28 mouse cellular contexts compared by ENCODE assay signal in the genomic region with DNA sequence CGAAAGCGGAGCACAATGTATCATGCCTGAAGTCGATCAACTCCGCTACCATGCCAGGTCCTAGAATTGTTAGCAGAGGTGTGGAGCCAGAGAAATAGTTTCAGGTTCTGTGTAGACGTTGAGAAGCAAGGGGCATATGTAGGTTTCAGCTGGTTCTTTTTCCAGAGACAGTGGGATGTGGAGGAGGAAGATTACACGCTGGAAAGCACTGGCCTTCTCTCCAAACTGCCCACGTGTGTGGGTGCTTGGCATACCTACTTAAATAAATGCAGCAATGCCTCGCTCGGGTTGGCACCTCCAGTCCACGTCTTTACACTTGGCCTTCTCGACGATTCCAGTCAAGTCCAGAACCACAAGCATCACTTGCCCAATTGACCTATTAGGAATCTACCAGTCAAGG. TPM values are rescaled to one million over a fixed set of nuclear protein-coding genes. Genes with fewer than 3 reads are reported as not detected.
A peak's percentile ranks its signal among the peaks of the same experiment; 100 is the strongest.
DNase-seq lines count a peak whose midpoint lies in the region; ATAC-seq and TF ChIP-seq lines count a peak whose summit lies in the region.
"Had no signal": no experiment of that assay in that cellular context is flagged by ENCODE, and none has a peak within 500 bp of the region (broad histone marks: within the 10 kb centered on the region; RNA-seq: fewer than 3 reads in every experiment).

No protein-coding gene starts in this region.

- intact Hi-C loops in gastrocnemius, adult 2 months (cut with DNase I) = no loop called here

- H3K27ac ChIP-seq in gastrocnemius, adult 2 months = peak overlapping the region; percentile 98
- H3K27ac ChIP-seq in heart, embryonic 16.5 days (ENCODE audit: low read length) = peak overlapping the region; percentile 94
- no peak overlapping the region for H3K27ac ChIP-seq in heart, embryonic 10.5 days
- H3K27ac ChIP-seq: liver, embryonic 12.5 days; midbrain, embryonic 10.5 days had no signal

- H3K36me3 ChIP-seq in heart, embryonic 16.5 days (ENCODE audit: control insufficient read depth, insufficient read depth) = peaks cover 4% of the 10 kb centered on the region; the same call in 1 of the 2 replicates
- peaks cover 31% of the 10 kb centered on the region for H3K36me3 ChIP-seq in heart, embryonic 10.5 days

- H3K9me3 ChIP-seq in heart, embryonic 16.5 days (replicated peaks; ENCODE audit: control insufficient read depth, low read length) = no peaks in the 10 kb centered on the region
- H3K9me3 ChIP-seq in heart, embryonic 10.5 days = no peaks in the 10 kb centered on the region
- H3K9me3 ChIP-seq: hindbrain, embryonic 13.5 days; limb, embryonic 12.5 days; liver, embryonic 12.5 days; midbrain, embryonic 10.5 days had no signal

- H3K27me3 ChIP-seq in heart, embryonic 16.5 days (ENCODE audit: control insufficient read depth, insufficient read depth, low read length) = no peaks in the 10 kb centered on the region
- H3K27me3 ChIP-seq in heart, embryonic 10.5 days (ENCODE audit: insufficient read depth, poor library complexity, severe bottlenecking) = no peaks in the 10 kb centered on the region
- H3K27me3 ChIP-seq: hindbrain, embryonic 13.5 days; limb, embryonic 12.5 days had no signal

- ATAC-seq in heart, embryonic 16.5 days (replicated peaks; ENCODE audit: extremely low read depth, insufficient read depth, low FRiP score) = no peak
- ATAC-seq: forebrain, postnatal 0 days; liver, embryonic 12.5 days; midbrain, embryonic 16.5 days had no signal

- TF ChIP-seq CTCF in gastrocnemius, adult 2 months (IDR thresholded peaks at IDR 0.05) = no peak

- no peak for DNase-seq in gastrocnemius, adult 2 months
- no peak for DNase-seq in gastrocnemius, adult 8-10 months (ENCODE audit: low spot score in 2 of 2)
- DNase-seq in heart, embryonic 10.5 days (ENCODE audit: low spot score) = no peak
- DNase-seq in right cerebral cortex, adult 2 months (ENCODE audit: low spot score in 2 of 2) = peak; percentile 39 to 43
- DNase-seq in right cerebral cortex, postnatal 4 days = no peak
- DNase-seq in kidney, adult 18-20 months = no peak
- DNase-seq in cerebellum, postnatal 10 days = no peak
- DNase-seq: adrenal gland, postnatal 25 days; cerebellum, adult 11-12 months; gastrocnemius, postnatal 36 days; kidney, adult 11 months; lung, adult 18-20 months; lung, postnatal 10 days had no signal

- no peak overlapping the region for H3K9ac ChIP-seq in heart, embryonic 16.5 days (ENCODE audit: low read length)
- H3K9ac ChIP-seq: forebrain, postnatal 0 days; hindbrain, embryonic 13.5 days; limb, embryonic 12.5 days; liver, embryonic 12.5 days had no signal

- peak overlapping the region; percentile 34 for H3K4me3 ChIP-seq in gastrocnemius, adult 2 months
- H3K4me3 ChIP-seq in heart, embryonic 16.5 days (ENCODE audit: low read length) = no peak overlapping the region
- H3K4me3 ChIP-seq in heart, embryonic 10.5 days = no peak overlapping the region
- H3K4me3 ChIP-seq: hindbrain, embryonic 13.5 days; limb, embryonic 12.5 days; liver, embryonic 12.5 days; midbrain, embryonic 10.5 days had no signal

- no peak overlapping the region; the same call in 1 of the 2 replicates for H3K4me2 ChIP-seq in heart, embryonic 16.5 days (ENCODE audit: low read depth, low read length)
- H3K4me2 ChIP-seq: hindbrain, embryonic 13.5 days; limb, embryonic 12.5 days; liver, embryonic 12.5 days had no signal

- H3K4me1 ChIP-seq in heart, embryonic 16.5 days (ENCODE audit: control insufficient read depth, insufficient read depth, low read length) = peaks cover 53% of the 10 kb centered on the region
- peaks cover 52% of the 10 kb centered on the region for H3K4me1 ChIP-seq in heart, embryonic 10.5 days

- WGBS in heart, embryonic 16.5 days = 87% methylated on average over 12 of the region's 12 CpGs
- 94% methylated on average over 12 of the region's 12 CpGs for WGBS in heart, embryonic 10.5 days

RNA-seq across cellular contexts. Expression of a gene that starts 4.2 kb away (rescaled TPM):
- 100 to 1,000 TPM; 168 to 172 TPM for total RNA-seq in gastrocnemius, adult 2 months (2021)
- total RNA-seq in gastrocnemius, adult 8-10 months (2022) = 100 to 1,000 TPM; 149 to 182 (median 166) TPM
- polyA plus RNA-seq in heart, embryonic 16.5 days (2015; fragmentation: Nextera tagmentation; extraction: Ambion mirVana) = 19.9 and 20.4 TPM in 2 replicates
- 15.5 and 15.9 TPM in 2 replicates for polyA plus RNA-seq in heart, embryonic 10.5 days (2016; fragmentation: Nextera tagmentation; extraction: Ambion mirVana)

RNA-seq across cellular contexts. Expression of a gene that starts 19.4 kb away (rescaled TPM):
- not detected for total RNA-seq in gastrocnemius, adult 2 months (2021)
- total RNA-seq in gastrocnemius, adult 8-10 months (2022) = not detected
- polyA plus RNA-seq in heart, embryonic 16.5 days (2015; fragmentation: Nextera tagmentation; extraction: Ambion mirVana) = not detected in 2 replicates
- polyA plus RNA-seq in heart, embryonic 10.5 days (2016; fragmentation: Nextera tagmentation; extraction: Ambion mirVana) = not detected in 2 replicates
- total RNA-seq: adrenal gland, postnatal 25 days; ES-E14; forebrain, postnatal 0 days; gastrocnemius, postnatal 36 days; layer of hippocampus, postnatal 36 days; left cerebral cortex, postnatal 10 days had no signal
- polyA plus RNA-seq: forebrain, embryonic 11.5 days; hindbrain, embryonic 13.5 days; kidney, embryonic 16.5 days; large intestine, adult 2 months; limb, embryonic 12.5 days; liver, embryonic 12.5 days; midbrain, embryonic 10.5 days; midbrain, embryonic 16.5 days; neural tube, embryonic 14.5 days; urinary bladder, adult 2 months had no signal

RNA-seq across cellular contexts. Expression of a gene that starts 49.9 kb away (rescaled TPM):
- not detected for total RNA-seq in gastrocnemius, adult 2 months (2021)
- not detected for total RNA-seq in gastrocnemius, adult 8-10 months (2022)
- not detected in 2 replicates for polyA plus RNA-seq in heart, embryonic 16.5 days (2015; fragmentation: Nextera tagmentation; extraction: Ambion mirVana)
- polyA plus RNA-seq in heart, embryonic 10.5 days (2016; fragmentation: Nextera tagmentation; extraction: Ambion mirVana) = not detected in 2 replicates
- total RNA-seq: adrenal gland, postnatal 25 days; ES-E14; forebrain, postnatal 0 days; gastrocnemius, postnatal 36 days; layer of hippocampus, postnatal 36 days; left cerebral cortex, postnatal 10 days had no signal
- polyA plus RNA-seq: forebrain, embryonic 11.5 days; forebrain, postnatal 0 days; hindbrain, embryonic 13.5 days; kidney, embryonic 16.5 days; large intestine, adult 2 months; limb, embryonic 12.5 days; liver, embryonic 12.5 days; midbrain, embryonic 10.5 days; midbrain, embryonic 16.5 days; neural tube, embryonic 14.5 days; urinary bladder, adult 2 months had no signal

RNA-seq across cellular contexts. Expression of a gene that starts 58.2 kb away (rescaled TPM):
- 1 to 10 TPM; 2.2 to 2.7 TPM for total RNA-seq in gastrocnemius, adult 2 months (2021)
- total RNA-seq in gastrocnemius, adult 8-10 months (2022) = 1 to 10 TPM in 3 of 4 experiments, under 1 TPM in 1; 0.99 to 2.6 (median 2.2) TPM
- 13.7 and 14.2 TPM in 2 replicates for polyA plus RNA-seq in heart, embryonic 16.5 days (2015; fragmentation: Nextera tagmentation; extraction: Ambion mirVana)
- polyA plus RNA-seq in heart, embryonic 10.5 days (2016; fragmentation: Nextera tagmentation; extraction: Ambion mirVana) = 25.5 and 32.2 TPM in 2 replicates

RNA-seq across cellular contexts. Expression of a gene that starts 58.3 kb away (rescaled TPM):
- total RNA-seq in gastrocnemius, adult 2 months (2021) = 10 to 100 TPM; 46.1 to 51.7 TPM
- 10 to 100 TPM; 47.8 to 60.7 (median 55.5) TPM for total RNA-seq in gastrocnemius, adult 8-10 months (2022)
- polyA plus RNA-seq in heart, embryonic 16.5 days (2015; fragmentation: Nextera tagmentation; extraction: Ambion mirVana) = 106 and 120 TPM in 2 replicates
- polyA plus RNA-seq in heart, embryonic 10.5 days (2016; fragmentation: Nextera tagmentation; extraction: Ambion mirVana) = 113 and 115 TPM in 2 replicates

Comparison
In these comparisons a context has a peak if more than half of its experiments do, and no peak if none do; other contexts are left out.
1. DNase-seq: peak in right cerebral cortex, adult 2 months (2 of 2); none in gastrocnemius, adult 2 months (single experiment), gastrocnemius, adult 8-10 months (0 of 2), heart, embryonic 10.5 days (single experiment), right cerebral cortex, postnatal 4 days (single experiment), kidney, adult 18-20 months (single experiment) and cerebellum, postnatal 10 days (0 of 2).